Mouse (Mus musculus) forelimb bud, embryonic 11.5 days (tissue): ENCODE data around the gene Snrpd3.
A peak's percentile ranks its signal among the peaks of the same experiment; 100 is the strongest.

Experiments
- DNase-seq: peaks from one replicate; pipeline ENCODE4 v3.0.0-alpha.2; 2012; ENCODE audit warnings: low read depth, low spot score

Gene Snrpd3

DNA sequence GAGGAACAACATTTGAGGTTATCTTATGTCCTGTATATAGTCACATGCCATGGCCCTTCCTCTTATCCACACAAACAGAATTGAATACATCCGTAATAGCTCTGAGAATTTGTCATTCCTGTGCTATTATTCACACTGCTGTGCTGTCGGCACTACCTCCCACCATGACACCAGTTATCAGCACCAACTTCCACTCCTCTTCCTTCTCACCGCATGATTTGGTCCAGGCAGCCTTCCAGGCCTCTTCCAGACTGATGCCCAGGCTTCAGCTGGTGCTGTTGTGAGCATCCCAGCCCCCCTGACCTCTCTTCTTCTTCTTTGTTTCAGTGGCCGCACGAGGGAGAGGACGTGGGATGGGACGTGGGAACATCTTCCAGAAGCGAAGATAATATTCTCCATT lies 17.6 kb downstream of the Snrpd3 start:
- no peak for DNase-seq

DNA sequence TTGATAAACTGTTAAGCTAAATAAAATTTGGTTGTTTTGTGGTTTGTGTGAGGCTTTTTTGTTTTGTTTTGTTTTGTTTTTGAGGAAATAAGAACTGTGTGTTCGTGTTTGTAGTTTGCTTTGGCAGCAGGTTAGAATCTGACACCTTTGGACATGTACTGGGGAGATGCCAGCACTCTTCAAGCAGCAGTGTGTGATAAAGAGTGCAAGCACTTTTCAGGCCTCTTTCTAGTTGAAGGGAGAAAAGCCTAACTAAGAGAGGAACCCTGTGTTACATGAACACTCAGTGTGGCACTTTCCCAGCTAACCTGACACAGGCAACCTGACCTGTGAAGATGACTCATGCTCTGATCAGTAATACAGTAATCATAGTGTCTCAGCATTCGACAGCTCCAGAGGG lies 18.1 kb downstream of the Snrpd3 start:
- no peak for DNase-seq

DNA sequence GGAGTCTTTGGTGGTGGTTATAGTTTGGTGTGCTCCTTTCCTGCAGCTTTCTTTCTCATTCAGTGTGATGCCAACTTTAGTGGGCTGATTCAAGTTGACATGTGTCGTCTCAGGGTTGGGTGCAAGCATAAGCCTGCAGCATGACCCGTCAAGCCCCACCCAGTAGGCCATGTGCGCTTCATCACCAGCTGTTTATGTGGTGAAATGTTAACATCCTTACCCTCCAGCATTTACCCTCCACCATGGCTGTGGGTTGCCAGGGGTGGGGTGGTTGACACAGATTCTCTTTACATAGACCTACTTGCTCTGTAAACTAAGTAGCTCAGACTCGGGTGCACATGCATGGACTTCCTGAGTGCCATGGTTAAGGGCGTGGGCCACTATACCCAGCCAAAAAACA lies 18.8 kb downstream of the Snrpd3 start:
- no peak for DNase-seq

- peak; percentile 29 for DNase-seq
These were observed 30.6 kb downstream of the Snrpd3 start for GRCm38 (mm10) chr10:75547901-75548300.

DNA sequence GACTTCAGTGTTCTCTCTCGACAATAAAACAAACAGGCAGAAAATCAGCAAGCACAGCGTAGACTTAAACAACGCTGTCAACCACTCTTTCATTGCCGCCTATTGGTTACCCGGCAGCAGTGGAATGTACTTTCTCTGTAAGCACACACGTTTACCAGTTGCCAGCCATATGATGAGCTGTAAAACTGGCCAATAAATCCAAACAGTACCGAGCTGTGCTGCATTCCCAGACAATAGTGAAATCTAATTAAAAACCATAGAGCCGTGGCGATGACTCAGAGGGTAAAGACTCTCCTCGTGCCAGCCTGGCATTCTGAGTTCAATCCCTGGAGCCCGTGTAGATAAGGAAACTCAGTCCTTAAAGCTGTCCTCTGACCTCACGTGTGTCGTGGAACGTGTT lies 31.1 kb downstream of the Snrpd3 start:
- peak; percentile 70 for DNase-seq

DNA sequence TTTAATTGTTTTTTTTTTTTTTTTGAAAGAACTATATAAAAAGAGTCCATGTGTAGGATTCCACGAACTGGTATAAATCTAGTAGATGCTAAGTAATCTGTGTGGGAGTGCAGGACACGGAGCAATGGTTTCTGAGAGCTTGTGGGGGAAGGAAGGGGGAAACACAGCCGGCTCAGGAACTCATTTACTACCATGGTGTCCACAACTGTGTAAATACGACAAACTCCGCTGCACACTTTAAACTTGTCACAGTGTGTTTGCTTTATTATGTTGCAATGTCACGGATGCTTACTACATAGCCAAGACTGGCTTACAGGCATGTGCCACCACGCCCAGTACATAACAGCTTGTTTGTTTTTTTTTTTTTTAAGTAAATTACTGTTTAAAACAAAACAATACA lies 32.5 kb downstream of the Snrpd3 start:
- no peak for DNase-seq

DNA sequence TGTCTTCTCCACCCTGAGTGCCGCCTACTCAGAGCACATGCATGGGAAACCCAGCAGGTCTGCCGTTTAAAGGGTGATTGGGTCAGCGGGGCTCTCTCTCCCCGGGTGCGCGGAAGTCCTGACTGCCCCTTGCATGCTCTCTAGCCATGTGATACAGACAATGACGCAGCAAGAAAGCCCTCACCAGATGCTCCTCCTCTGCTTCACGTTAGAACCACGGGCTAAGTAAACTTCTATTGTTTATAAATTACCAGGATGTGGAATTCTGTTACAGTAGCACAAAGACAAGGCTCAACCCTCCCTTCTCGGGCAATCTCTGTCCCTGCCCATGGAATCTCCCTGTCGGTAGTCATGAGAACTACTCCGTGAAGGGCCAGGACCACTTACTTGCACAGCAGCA lies 33.8 kb downstream of the Snrpd3 start:
- DNase-seq: no peak

DNA sequence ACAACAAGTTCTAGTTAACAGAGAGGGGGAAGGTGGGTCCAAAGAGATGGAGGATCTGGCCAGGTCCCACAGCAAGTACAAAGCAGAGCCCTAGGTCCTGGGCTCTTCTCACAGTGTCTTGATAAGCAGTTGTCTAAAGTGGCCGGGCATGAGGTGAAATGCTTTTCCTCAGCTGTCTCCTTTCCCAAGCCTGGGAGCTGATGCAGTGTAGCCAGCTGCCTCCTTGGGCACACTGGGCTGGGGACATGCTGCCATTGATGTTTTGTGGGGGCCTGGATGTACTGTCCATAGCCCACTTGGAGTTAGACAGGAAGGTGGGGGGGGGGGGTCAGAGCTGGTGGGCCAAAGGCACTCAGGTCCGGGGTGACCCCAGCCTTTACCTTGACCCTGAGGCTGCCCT lies 34.8 kb downstream of the Snrpd3 start:
- DNase-seq: no peak

DNA sequence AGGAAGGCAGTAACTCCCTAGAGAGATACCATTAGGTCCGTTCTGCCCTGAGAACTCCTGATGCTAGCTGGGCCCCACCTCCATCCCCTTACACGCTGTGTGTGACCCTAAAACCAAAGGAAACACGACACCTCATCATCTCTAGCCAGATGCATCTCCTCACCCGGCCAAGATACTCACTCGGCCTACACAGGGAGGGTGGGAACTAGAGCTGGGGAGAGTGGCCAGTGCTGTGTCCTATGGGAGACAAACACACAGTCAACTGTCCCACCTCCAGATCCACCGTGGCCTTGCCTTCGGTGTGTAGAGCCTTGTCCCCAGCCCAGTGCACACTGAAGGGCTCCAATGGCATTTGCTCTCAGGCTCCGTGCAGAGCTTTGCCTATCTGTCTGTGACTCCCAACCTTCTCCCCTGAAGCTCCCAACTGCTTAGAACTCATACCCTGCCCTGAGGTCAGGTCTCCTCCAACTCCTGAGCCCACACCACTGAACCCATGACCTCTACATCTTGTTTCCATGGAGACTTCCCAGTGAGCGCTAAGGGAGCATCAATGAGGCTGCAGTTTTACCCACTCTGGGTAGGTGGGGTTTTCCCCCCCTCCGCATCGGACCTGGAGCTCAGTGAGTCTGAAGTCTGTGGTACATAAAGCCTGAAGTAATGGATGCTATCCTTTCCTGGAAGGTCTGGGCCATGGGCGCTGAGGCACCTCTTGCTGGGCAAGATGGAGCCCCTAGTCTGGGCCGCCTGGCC lies 35.5 kb downstream of the Snrpd3 start:
- DNase-seq: no peak

- DNase-seq: no peak
These were observed 36.7 kb downstream of the Snrpd3 start for GRCm38 (mm10) chr10:75554090-75554489.

- DNase-seq: no peak
These were observed 38.2 kb downstream of the Snrpd3 start for GRCm38 (mm10) chr10:75555557-75555956.

- DNase-seq: no peak
These were observed 38.7 kb downstream of the Snrpd3 start for GRCm38 (mm10) chr10:75556026-75556425.

GRCm38 (mm10) chr10:75558515-75558914 lies 41.2 kb downstream of the Snrpd3 start:
- no peak for DNase-seq

GRCm38 (mm10) chr10:75559041-75559675 lies 41.8 kb downstream of the Snrpd3 start:
- no peak for DNase-seq

DNA sequence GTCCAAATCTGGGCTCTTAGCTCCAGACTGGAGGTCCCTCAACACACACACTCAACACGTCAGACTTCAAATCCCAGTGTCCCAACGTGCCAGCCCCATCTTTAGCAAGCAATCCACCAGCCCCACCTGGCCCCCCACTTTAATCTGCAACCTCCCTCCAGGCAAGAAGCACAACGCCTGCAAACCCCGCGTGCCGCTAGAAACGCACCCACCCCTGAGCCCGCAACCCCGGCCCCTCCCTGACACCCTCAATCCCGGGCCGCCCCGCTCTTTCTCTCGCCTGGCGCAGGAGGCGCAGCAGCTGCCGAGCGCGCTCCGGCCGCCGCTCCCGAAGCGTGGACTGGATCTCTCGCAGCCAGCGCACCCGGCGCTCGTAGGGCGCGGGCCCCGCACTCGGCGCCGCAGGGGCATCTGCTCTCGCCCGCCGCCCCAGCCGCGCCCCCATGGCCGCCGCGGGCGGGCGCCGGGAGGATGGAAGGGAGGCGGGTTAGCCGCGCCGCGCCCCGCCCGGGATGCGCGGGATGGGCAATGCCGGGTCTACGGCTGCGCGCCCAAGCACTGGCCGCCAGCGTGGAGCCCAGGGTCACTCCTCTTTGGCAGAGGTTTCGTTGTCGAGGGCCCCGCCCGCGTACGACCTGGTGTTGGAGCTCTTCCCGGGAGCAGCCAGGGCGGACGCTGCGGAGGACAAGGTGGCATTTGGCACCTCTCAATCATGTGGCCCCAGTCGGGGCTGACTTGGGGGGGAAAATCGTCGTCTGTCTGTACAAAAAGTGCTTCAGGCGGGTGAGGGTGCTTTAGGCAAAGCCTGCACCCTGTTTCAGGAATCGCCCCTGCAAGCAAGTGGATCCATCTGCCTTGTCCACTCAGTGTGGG lies 42.6 kb downstream of the Snrpd3 start, which contains the start of gene Lrrc75b:
TSS of gene Lrrc75b (minus strand) at position 655 of the 873 bp plus-strand sequence.
- no peak for DNase-seq

GRCm38 (mm10) chr10:75560549-75560899 lies 43.2 kb downstream of the Snrpd3 start:
- DNase-seq: no peak

GRCm38 (mm10) chr10:75561071-75561654 lies 43.8 kb downstream of the Snrpd3 start, which contains the start of gene Ggt1:
Gene Ggt1, plus strand, starts transcription at chr10:75561604.
- DNase-seq: no peak

GRCm38 (mm10) chr10:75562596-75562995 lies 45.2 kb downstream of the Snrpd3 start:
- DNase-seq: no peak

DNA sequence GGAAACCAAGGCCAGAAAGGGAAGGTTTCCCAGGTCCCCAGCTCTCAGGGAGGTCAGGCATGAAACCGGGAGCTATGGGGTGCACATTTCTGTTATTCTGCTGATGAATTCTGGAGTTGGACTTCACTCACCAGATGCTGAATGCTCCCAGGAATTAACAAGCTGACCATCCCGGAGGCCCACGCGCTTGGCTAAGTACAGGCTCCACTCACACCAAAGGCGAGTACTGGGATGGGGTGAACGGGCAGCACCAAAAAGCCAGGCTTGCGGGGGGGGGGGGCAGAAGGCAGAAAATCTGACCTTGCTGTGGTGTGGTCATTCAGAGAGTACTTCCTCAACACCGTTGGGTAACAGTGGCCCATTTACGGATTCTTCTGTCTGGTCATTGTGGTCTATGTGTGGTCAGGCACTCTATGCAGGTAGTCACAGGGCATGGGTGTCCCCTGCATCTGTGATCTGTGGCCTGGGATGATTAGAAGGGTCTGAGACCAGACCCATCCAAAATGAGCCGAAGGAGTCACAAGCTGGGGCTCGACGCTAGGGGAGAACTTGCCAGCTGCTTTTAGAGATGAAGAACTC lies 47.4 kb downstream of the Snrpd3 start:
- DNase-seq: no peak

GRCm38 (mm10) chr10:75565436-75565835 lies 48.1 kb downstream of the Snrpd3 start:
- no peak for DNase-seq

GRCm38 (mm10) chr10:75565906-75566305 lies 48.6 kb downstream of the Snrpd3 start:
- no peak for DNase-seq

- no peak for DNase-seq
These were observed 49.0 kb downstream of the Snrpd3 start for GRCm38 (mm10) chr10:75566321-75566720.
